Mouse (Mus musculus) small intestine, adult 2 months (tissue): ENCODE results near the gene Itgb5. TPM values are rescaled to one million over a fixed set of nuclear protein-coding genes. Genes with fewer than 3 reads are reported as not detected.
A peak's percentile ranks its signal among the peaks of the same experiment; 100 is the strongest.

Experiments
- H3K27ac ChIP-seq: fragments of 200-500 bp; 2 replicates; pipeline ENCODE4 v1.5.1; 2012; ENCODE audit warnings: low read depth, low read length, control low read depth, inconsistent platforms; ENCODE audit not compliant: insufficient read depth
- H3K27me3 ChIP-seq: fragments of 200-500 bp; 2 replicates; pipeline ENCODE4 v1.6.1; 2012; ENCODE audit warnings: mild to moderate bottlenecking, moderate library complexity, low read length, inconsistent platforms; ENCODE audit not compliant: control insufficient read depth, insufficient read depth
- H3K36me3 ChIP-seq: fragments of 200-500 bp; 2 replicates; pipeline ENCODE4 v1.6.1; 2012; ENCODE audit warnings: mild to moderate bottlenecking, low read length, control low read depth, inconsistent platforms; ENCODE audit not compliant: control insufficient read depth, insufficient read depth
- H3K4me1 ChIP-seq: fragments of 200-500 bp; 2 replicates; pipeline ENCODE4 v1.6.1; 2012; ENCODE audit warnings: low read length, inconsistent platforms, mixed read lengths; ENCODE audit not compliant: control insufficient read depth, insufficient read depth, insufficient read length
- H3K4me3 ChIP-seq: fragments of 200-500 bp; 2 replicates; pipeline ENCODE4 v1.5.1; 2012; ENCODE audit warnings: low read depth, mild to moderate bottlenecking, control low read depth, inconsistent platforms, low read length, moderate library complexity
- CTCF ChIP-seq: fragments of 200-500 bp; IDR thresholded peaks from 2 replicates; pipeline ENCODE4 v1.5.1; 2012; ENCODE audit warnings: low read depth, mild to moderate bottlenecking, control low read depth, inconsistent platforms, low read length, moderate library complexity, mixed read lengths; ENCODE audit not compliant: insufficient replicate concordance, insufficient read length; ENCODE audit errors: extremely low read depth
- POLR2A ChIP-seq: fragments of 200-500 bp; IDR thresholded peaks from 2 replicates; pipeline ENCODE4 v1.6.1; 2012; ENCODE audit warnings: low read depth, mild to moderate bottlenecking, control low read depth, inconsistent platforms, low read length, moderate library complexity
- WGBS: fragments of 180-500 bp; shearing (Covaris S2); methylation state at CpG from one replicate; pipeline ENCODE4 v1.1.7; 2018; 5-methylcytosine and 5-hydroxymethylcytosine counted together
- polyA plus RNA-seq: library from polyadenylated mRNA; depleted of rRNA; stranded (reverse); fragments of >200 nt; gene quantifications from 2 replicates; pipeline ENCODE4 v1.2.3, GENCODE M21; 2012

The Itgb5 gene
- polyA plus RNA-seq, 1 experiment: 80.3 TPM

DNA sequence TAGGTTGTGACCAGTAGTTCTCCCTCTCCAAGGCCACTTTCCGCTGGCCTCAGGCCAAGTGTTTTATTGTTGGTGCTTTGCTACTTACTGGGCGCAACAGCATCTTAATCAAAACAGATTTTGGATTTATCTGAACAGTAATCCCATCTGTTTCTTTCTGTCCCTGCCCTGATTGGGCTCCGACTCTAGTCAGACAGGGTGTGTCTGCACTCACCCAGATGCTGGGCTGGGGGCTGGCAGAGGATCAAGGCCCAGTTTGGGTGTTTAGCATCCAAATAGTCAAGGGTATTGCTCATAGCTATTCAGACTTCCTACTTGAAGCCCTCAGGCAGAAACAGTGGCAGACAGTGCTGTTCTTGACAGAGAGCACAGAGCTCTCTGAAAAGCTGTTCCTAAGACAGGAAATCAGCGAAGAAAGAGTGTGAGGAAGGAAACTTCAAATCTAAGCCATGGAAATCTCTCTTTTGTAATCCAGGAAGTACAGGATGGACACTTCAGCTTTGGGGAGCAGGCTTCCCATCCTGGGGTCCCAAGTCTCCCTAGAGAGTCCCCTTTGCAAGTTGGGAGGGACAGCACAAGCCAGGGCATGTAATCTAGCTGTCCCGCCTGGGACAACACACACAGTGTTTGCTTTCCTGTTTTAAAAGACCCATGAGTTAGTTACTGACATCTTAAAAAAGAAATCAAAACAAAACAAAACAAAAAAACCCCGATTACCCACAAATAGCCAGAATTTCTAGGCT, 48.7 kb downstream of the Itgb5 start:
- H3K4me3 ChIP-seq: no peak overlapping the region
- no peaks in the 10 kb centered on the region for H3K27me3 ChIP-seq
- no peak for TF ChIP-seq POLR2A
- TF ChIP-seq CTCF: no peak
- no peak overlapping the region; the same call in 1 of the 2 replicates for H3K27ac ChIP-seq
- no peaks in the 10 kb centered on the region for H3K36me3 ChIP-seq
- peaks cover 4% of the 10 kb centered on the region; the same call in 1 of the 2 replicates for H3K4me1 ChIP-seq
- WGBS: 57% methylated on average over 6 of the region's 6 CpGs

- H3K27ac ChIP-seq: no peak overlapping the region
- no peaks in the 10 kb centered on the region for H3K36me3 ChIP-seq
- TF ChIP-seq CTCF (no peak), POLR2A (no peak)
- H3K4me3 ChIP-seq: no peak overlapping the region
- no peaks in the 10 kb centered on the region for H3K27me3 ChIP-seq
- peaks cover 5% of the 10 kb centered on the region; the same call in 1 of the 2 replicates for H3K4me1 ChIP-seq
- 69% methylated on average over 6 of the region's 6 CpGs for WGBS
These were observed 49.6 kb downstream of the Itgb5 start for GRCm38 (mm10) chr16:33879031-33879430.

DNA sequence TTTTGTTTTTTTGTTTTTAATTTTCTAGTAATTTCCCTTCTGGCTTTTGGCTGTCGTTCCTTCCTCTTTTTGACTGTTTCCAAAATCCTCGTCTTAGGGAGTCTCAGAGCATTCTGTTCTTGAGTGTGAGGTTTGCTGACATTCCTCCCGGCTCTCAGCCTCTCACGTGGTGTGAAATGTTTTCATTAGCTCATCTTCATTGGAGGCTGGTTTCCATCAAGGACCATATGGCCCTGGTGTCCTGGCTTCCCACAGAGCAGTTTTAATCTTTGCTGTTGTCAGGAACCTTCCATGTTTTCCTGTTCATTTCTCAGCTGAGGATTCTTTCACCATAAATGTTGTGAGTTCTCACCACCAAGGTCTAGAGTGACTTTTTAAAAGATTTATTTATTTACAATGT, 50.1 kb downstream of the Itgb5 start:
- no peaks in the 10 kb centered on the region for H3K27me3 ChIP-seq
- H3K27ac ChIP-seq: no peak overlapping the region; the same call in 1 of the 2 replicates
- TF ChIP-seq CTCF: no peak
- TF ChIP-seq POLR2A: no peak
- H3K4me3 ChIP-seq: no peak overlapping the region
- 70% methylated on average over 4 of the region's 4 CpGs for WGBS
- peaks cover 5% of the 10 kb centered on the region; the same call in 1 of the 2 replicates for H3K4me1 ChIP-seq
- no peaks in the 10 kb centered on the region for H3K36me3 ChIP-seq

GRCm38 (mm10) chr16:33880765-33881164, 51.3 kb downstream of the Itgb5 start:
- WGBS: 90% methylated on average over 4 of the region's 4 CpGs
- no peak overlapping the region for H3K4me3 ChIP-seq

GRCm38 (mm10) chr16:33882540-33882939, 53.1 kb downstream of the Itgb5 start:
- 77% methylated on average over 4 of the region's 4 CpGs for WGBS
- Histone ChIP-seq H3K27ac (0 out of 2 replicates have a peak overlapping the region, but pooled peaks have one; percentile 9), H3K36me3 (no peaks in the 10 kb centered on the region), H3K4me3 (no peak overlapping the region), H3K27me3 (no peaks in the 10 kb centered on the region), H3K4me1 (peaks cover 15% of the 10 kb centered on the region)
- TF ChIP-seq CTCF (no peak), POLR2A (no peak)

More at GRCm38 (mm10) chr16:33880765-33881164, 51.3 kb downstream of the Itgb5 start:
- H3K27me3 ChIP-seq: no peaks in the 10 kb centered on the region
- peaks cover 10% of the 10 kb centered on the region for H3K4me1 ChIP-seq
- no peak overlapping the region for H3K27ac ChIP-seq
- no peak for TF ChIP-seq POLR2A
- H3K36me3 ChIP-seq: no peaks in the 10 kb centered on the region

DNA sequence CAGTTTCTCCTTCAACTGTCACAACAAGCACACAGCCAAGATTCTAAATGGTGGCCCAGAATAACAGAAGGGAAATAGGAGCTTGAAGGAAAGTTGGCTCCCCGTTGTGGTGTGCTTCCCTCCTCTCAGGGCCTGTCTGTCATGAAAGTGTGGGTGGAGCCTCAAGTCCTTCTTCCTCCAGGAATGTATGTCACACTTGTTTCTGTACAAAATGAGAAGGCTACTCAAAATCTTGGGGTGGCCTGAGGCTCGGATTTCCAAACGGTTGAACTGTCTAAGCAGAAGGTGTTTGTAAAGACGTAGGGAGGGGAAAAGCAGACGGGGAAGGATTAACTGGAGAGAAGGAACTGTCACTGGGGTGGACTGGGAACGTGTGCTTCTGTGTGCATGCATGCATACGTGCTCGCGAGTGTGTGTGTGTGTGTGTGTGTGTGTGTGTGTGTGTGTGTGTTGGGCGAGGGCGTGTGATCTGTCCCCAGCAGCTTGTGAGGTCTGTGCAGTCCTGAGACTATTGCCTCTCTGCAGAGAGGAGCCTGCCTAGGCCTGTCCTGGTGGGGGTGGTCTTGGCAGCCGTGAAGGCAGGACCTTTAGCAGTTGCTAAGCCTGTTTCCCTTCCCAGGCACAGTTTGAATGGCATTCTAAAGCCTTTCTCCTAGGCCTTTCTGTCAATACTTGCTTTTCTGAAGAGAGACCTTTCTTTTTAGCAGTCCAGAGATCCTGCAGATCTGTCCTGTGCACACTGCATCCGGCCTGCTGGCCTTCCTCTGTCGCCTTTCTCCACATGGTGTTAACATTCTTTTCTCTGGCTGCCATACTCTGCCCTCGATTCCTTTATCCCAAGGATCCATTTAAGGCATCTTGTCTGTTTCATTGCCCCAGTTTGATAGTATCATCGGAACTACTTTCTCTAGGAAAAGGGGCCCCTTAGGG, 53.8 kb downstream of the Itgb5 start:
- H3K27ac ChIP-seq: no peak overlapping the region
- no peaks in the 10 kb centered on the region for H3K27me3 ChIP-seq
- H3K4me3 ChIP-seq: no peak overlapping the region
- no peaks in the 10 kb centered on the region for H3K36me3 ChIP-seq
- H3K4me1 ChIP-seq: peaks cover 19% of the 10 kb centered on the region
- TF ChIP-seq POLR2A (no peak), CTCF (no peak)
- 80% methylated on average over 16 of the region's 16 CpGs for WGBS

- no peaks in the 10 kb centered on the region for H3K27me3 ChIP-seq
- H3K36me3 ChIP-seq: no peaks in the 10 kb centered on the region
- H3K27ac ChIP-seq: no peak overlapping the region
- no peak overlapping the region for H3K4me3 ChIP-seq
- TF ChIP-seq CTCF (no peak), POLR2A (no peak)
- 52% methylated on average over 5 of the region's 5 CpGs for WGBS
- peaks cover 21% of the 10 kb centered on the region for H3K4me1 ChIP-seq
These were observed 54.7 kb downstream of the Itgb5 start for GRCm38 (mm10) chr16:33884201-33884600.
